Mouse (Mus musculus): ENCODE data around the gene Psmg4.

GRCm38 (mm10) chr13:34143389-34143788 lies 19.4 kb upstream of the Psmg4 start:
- no peak for TF ChIP-seq POLR2A (IDR thresholded peaks at IDR 0.05; ENCODE audit: borderline replicate concordance, extremely low read depth, low read depth, low read length)
- TF ChIP-seq CTCF (IDR thresholded peaks at IDR 0.05; ENCODE audit: insufficient read depth, low read length) = no peak
